In genomic region chr5:66718413-66718812, GRCm38 (mm10) we compare ENCODE assay signal across 24 mouse cellular contexts.
"Had no signal": no experiment of that assay in that cellular context is flagged by ENCODE, and none has a peak within 500 bp of the region (broad histone marks: within the 10 kb centered on the region; RNA-seq: fewer than 3 reads in every experiment).

No protein-coding gene starts in this region.

- H3K36me3 ChIP-seq: heart, embryonic 13.5 days; heart, embryonic 15.5 days; hindbrain, embryonic 13.5 days; hindbrain, embryonic 15.5 days; kidney, embryonic 15.5 days; liver, embryonic 13.5 days had no signal

- H3K9ac ChIP-seq: heart, embryonic 13.5 days; heart, embryonic 15.5 days; hindbrain, embryonic 13.5 days; hindbrain, embryonic 15.5 days; kidney, embryonic 15.5 days; liver, embryonic 13.5 days had no signal

- ATAC-seq: hindbrain, postnatal 0 days; intestine, embryonic 16.5 days had no signal

- H3K27ac ChIP-seq: heart, adult 2 months; heart, embryonic 13.5 days; heart, embryonic 15.5 days; hindbrain, embryonic 13.5 days; hindbrain, embryonic 15.5 days; hindbrain, postnatal 0 days; kidney, embryonic 15.5 days; kidney, postnatal 0 days; left cerebral cortex, adult 2 months; liver, embryonic 13.5 days had no signal

- H3K4me3 ChIP-seq: heart, adult 2 months; heart, embryonic 13.5 days; heart, embryonic 15.5 days; hindbrain, embryonic 13.5 days; hindbrain, embryonic 15.5 days; kidney, embryonic 15.5 days; left cerebral cortex, adult 2 months; liver, embryonic 13.5 days had no signal

- DNase-seq: gastrocnemius, postnatal 14 days; gastrocnemius, postnatal 36 days; heart, adult 11 months; heart, adult 2 months; heart, postnatal 14 days; heart, postnatal 36 days; kidney, adult 11 months; kidney, adult 2 months; kidney, adult 9 months; kidney, postnatal 14 days; kidney, postnatal 36 days; liver; liver, embryonic 13.5 days had no signal

- H3K27me3 ChIP-seq: hindbrain, embryonic 13.5 days; hindbrain, embryonic 15.5 days; liver, embryonic 13.5 days had no signal

- H3K9me3 ChIP-seq: heart, embryonic 13.5 days; heart, embryonic 15.5 days; hindbrain, embryonic 13.5 days; hindbrain, embryonic 15.5 days; kidney, embryonic 15.5 days; liver, embryonic 13.5 days had no signal

- H3K4me1 ChIP-seq: liver, embryonic 13.5 days had no signal

- H3K4me2 ChIP-seq: heart, embryonic 11.5 days; heart, embryonic 13.5 days; heart, embryonic 15.5 days; hindbrain, embryonic 13.5 days; hindbrain, embryonic 15.5 days; kidney, embryonic 15.5 days; liver, embryonic 11.5 days; liver, embryonic 13.5 days had no signal
